Mouse (Mus musculus): ENCODE measurements around the gene Cd82.

DNA sequence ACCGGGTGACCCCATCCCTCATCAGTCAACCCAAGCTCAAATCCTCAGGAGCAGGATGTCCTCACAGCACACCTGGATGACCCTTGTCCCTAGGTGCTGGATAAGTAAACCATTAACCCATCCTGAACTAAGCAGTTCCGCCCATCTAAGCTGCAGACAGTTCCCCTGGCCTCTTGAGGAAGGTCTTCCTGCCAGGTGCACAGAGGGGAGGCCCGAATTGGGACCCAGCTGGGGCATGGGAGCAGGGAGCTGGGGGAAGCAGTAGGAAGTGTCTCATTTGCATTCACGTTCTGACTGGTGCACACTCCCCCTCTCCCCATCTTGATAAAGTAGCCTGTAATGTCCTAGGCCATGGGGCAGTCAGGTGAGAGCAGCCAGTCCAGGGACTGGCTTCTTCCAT, 50.8 kb downstream of the Cd82 start:
- no peak for TF ChIP-seq CTCF (IDR thresholded peaks at IDR 0.05; ENCODE audit: extremely low read depth, insufficient read length, insufficient replicate concordance, low read depth, low read length)
- no peak for TF ChIP-seq POLR2A (IDR thresholded peaks at IDR 0.05; ENCODE audit: low read depth, low read length)
